Mouse (Mus musculus) lung, embryonic 16.5 days (tissue): ENCODE results near the gene Stxbp2. TPM values are rescaled to one million over a fixed set of nuclear protein-coding genes. Genes with fewer than 3 reads are reported as not detected.

Experiments used
- ATAC-seq: fragments of 200-750 bp; cut with Nextera tagmentation; 2 replicates; pipeline ENCODE4 v1.8.0; 2017; ENCODE audit warnings: low read depth, mild to moderate bottlenecking, moderate library complexity
- H3K27ac ChIP-seq: fragments of 300-500 bp; sonication (generic); 2 replicates; pipeline ENCODE4 v1.5.1; 2014; ENCODE audit warnings: mild to moderate bottlenecking, control low read depth, low read length
- H3K27me3 ChIP-seq: fragments of 300-500 bp; sonication (generic); 2 replicates; pipeline ENCODE4 v1.6.1; 2014; ENCODE audit warnings: low read depth, low read length, mixed read lengths; ENCODE audit not compliant: control insufficient read depth, insufficient read depth
- H3K36me3 ChIP-seq: fragments of 300-500 bp; sonication (generic); 2 replicates; pipeline ENCODE4 v1.6.1; 2014; ENCODE audit warnings: low read length; ENCODE audit not compliant: control insufficient read depth, insufficient read depth
- H3K4me1 ChIP-seq: fragments of 300-500 bp; sonication (generic); replicated peaks from 2 replicates; pipeline ENCODE4 v1.6.1; 2014; ENCODE audit warnings: low read length, mixed read lengths; ENCODE audit not compliant: control insufficient read depth, insufficient read depth
- H3K4me2 ChIP-seq: fragments of 300-500 bp; sonication (generic); 2 replicates; pipeline ENCODE4 v1.6.1; 2014; ENCODE audit warnings: low read depth, low read length, control low read depth
- H3K4me3 ChIP-seq: fragments of 300-500 bp; sonication (generic); 2 replicates; pipeline ENCODE4 v1.5.1; 2014; ENCODE audit warnings: mild to moderate bottlenecking, low read length, control low read depth
- H3K9ac ChIP-seq: fragments of 300-500 bp; sonication (generic); 2 replicates; pipeline ENCODE4 v1.6.1; 2014; ENCODE audit warnings: low read length, control low read depth
- H3K9me3 ChIP-seq: fragments of 300-500 bp; sonication (generic); 2 replicates; pipeline ENCODE4 v1.6.1; 2016; ENCODE audit warnings: low read length; ENCODE audit not compliant: control insufficient read depth
- WGBS: fragments of 180-500 bp; shearing (Covaris S2); extraction: QIAGEN DNeasy Blood & Tissue Kit; methylation state at CpG from one replicate; pipeline ENCODE4 v1.1.7; 2014; 5-methylcytosine and 5-hydroxymethylcytosine counted together
- polyA plus RNA-seq: library from polyadenylated mRNA; unstranded; fragments of >200 nt; fragmentation: Nextera tagmentation; extraction: Ambion mirVana; gene quantifications from 2 replicates; pipeline ENCODE4 v1.2.1, GENCODE M21; 2015

Gene Stxbp2
- polyA plus RNA-seq, 1 experiment from 2014 or later, result 91.6 TPM

DNA sequence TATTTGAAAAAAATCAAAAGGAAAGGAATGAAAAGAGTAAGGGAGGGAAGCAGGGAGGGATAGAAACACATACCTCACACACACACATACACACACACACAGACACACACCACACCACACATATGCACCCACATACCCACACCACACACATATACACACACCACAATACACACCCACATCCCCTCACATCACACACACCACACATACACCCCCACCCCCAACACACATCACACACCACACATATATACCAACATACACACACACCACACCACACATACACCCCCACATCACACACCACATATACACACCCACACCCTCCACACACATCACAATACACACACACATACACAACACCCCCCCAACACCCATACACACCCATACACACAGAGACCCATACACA, 53.8 kb downstream of the Stxbp2 start:
- H3K9ac ChIP-seq, result no peak overlapping the region
- no peak overlapping the region for H3K4me2 ChIP-seq
- H3K4me1 ChIP-seq, result no peaks in the 10 kb centered on the region; the same call in 1 of the 2 replicates
- H3K27me3 ChIP-seq, result no peaks in the 10 kb centered on the region
- H3K27ac ChIP-seq, result no peak overlapping the region
- ATAC-seq, result peak; percentile 36; the same call in 1 of the 2 replicates
- H3K4me3 ChIP-seq, result no peak overlapping the region
- H3K9me3 ChIP-seq, result no peaks in the 10 kb centered on the region
- peaks cover 21% of the 10 kb centered on the region for H3K36me3 ChIP-seq

DNA sequence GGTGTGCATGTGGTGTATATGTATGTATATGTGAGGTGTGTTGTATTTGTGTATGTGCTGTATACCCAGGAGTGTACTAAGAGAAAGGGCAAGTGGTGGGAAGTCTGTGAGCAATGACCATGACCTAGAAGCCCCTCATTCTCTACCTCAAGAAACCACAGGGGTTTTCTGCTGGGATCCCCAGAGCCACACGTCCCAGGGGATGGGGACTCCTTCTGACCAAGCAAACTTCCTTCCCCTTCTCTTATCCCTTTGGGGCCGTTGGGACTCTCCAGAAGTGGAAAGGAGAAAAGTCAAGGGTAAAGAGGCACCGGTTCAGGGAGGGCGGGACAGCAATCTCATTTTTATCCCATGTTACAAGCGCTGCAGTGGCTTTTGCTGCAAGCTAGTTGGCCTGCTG, 54.7 kb downstream of the Stxbp2 start:
- no peaks in the 10 kb centered on the region; the same call in 1 of the 2 replicates for H3K4me1 ChIP-seq

DNA sequence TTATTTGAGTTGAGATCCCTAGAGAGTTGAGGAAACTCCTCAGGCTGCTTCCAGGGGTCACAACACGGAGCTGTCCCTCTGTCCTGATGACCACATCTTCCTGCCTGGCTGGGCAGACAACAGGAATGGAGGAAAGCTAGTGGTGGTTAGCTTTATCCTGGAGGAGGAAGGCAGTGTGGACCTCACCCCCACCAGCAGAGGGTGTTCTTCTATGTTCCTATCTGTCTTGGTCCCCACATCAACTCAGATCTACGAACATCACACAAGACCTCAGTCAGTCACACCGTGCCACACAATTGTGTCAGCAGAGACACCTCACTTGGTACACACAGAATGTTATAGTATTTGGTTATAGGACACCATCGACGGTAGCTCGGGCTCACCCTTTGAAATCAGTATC, 56.8 kb downstream of the Stxbp2 start:
- Histone ChIP-seq H3K27me3 (no peaks in the 10 kb centered on the region), H3K4me3 (no peak overlapping the region), H3K9me3 (no peaks in the 10 kb centered on the region), H3K4me2 (no peak overlapping the region), H3K27ac (no peak overlapping the region), H3K36me3 (peaks cover 1% of the 10 kb centered on the region; the same call in 1 of the 2 replicates), H3K4me1 (no peaks in the 10 kb centered on the region), H3K9ac (no peak overlapping the region)
- WGBS, result 69% methylated on average over 6 of the region's 6 CpGs
- no peak for ATAC-seq

More for the DNA sequence above, 54.7 kb downstream of the Stxbp2 start:
- WGBS, result 59% methylated on average over 5 of the region's 5 CpGs
- no peaks in the 10 kb centered on the region for H3K27me3 ChIP-seq
- H3K9me3 ChIP-seq, result no peaks in the 10 kb centered on the region
- ATAC-seq, result no peak
- H3K36me3 ChIP-seq, result peaks cover 12% of the 10 kb centered on the region
- no peak overlapping the region for H3K27ac ChIP-seq
- no peak overlapping the region for H3K4me2 ChIP-seq
- no peak overlapping the region for H3K9ac ChIP-seq
- H3K4me3 ChIP-seq, result no peak overlapping the region

DNA sequence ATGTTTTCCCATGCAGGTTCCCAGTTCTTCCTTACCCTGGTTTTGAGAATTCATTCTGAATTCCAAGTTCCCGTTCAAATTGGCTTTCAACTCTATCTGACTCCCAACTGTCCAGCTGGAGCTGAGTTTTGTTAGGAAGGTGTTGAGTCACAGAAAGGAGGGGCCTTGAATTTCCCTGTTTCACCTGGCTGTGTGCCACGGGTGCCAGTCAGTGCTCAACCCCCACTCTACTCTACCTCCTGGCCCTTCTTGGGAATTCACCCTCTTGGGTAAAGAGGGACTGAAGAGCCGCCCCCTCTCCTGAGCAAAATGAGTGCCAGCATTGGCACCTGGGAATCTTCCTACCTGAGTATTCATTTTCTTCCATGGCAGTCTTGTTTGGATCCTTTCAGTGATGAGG, 60.0 kb downstream of the Stxbp2 start:
- Histone ChIP-seq H3K9ac (no peak overlapping the region), H3K9me3 (no peaks in the 10 kb centered on the region), H3K27ac (no peak overlapping the region), H3K4me2 (no peak overlapping the region), H3K4me1 (no peaks in the 10 kb centered on the region), H3K4me3 (no peak overlapping the region), H3K36me3 (no peaks in the 10 kb centered on the region), H3K27me3 (no peaks in the 10 kb centered on the region)
- 44% methylated on average over 3 of the region's 3 CpGs for WGBS
- ATAC-seq, result 0 out of 2 replicates have a peak, but pooled peaks have one; percentile 47

Other genes with a start within 250 kb of the Stxbp2 start
- gene Arhgef18, start 237.9 kb upstream of the Stxbp2 start, polyA plus RNA-seq, result 6.9 and 7.6 TPM in 2 replicates
- gene Pex11g, start 163.3 kb upstream of the Stxbp2 start, polyA plus RNA-seq, result 9.5 and 11.1 TPM in 2 replicates
- gene Tex45, start 160.1 kb upstream of the Stxbp2 start, polyA plus RNA-seq, result not detected in 2 replicates
- gene Zfp358, start 137.8 kb upstream of the Stxbp2 start, polyA plus RNA-seq, result 39.1 and 41.8 TPM in 2 replicates
- 48.0 and 53.0 TPM in 2 replicates for gene Mcoln1, start 130.5 kb upstream of the Stxbp2 start, polyA plus RNA-seq
- gene Pnpla6, start 115.6 kb upstream of the Stxbp2 start, polyA plus RNA-seq, result 27.3 and 30.9 TPM in 2 replicates
- gene C330021F23Rik, start 63.0 kb upstream of the Stxbp2 start, polyA plus RNA-seq, result 1.1 and 2.2 TPM in 2 replicates
- 6.9 and 7.7 TPM in 2 replicates for gene Camsap3, start 43.7 kb upstream of the Stxbp2 start, polyA plus RNA-seq
- gene Xab2, start 9.6 kb upstream of the Stxbp2 start, polyA plus RNA-seq, result 56.1 and 56.3 TPM in 2 replicates
- gene Pet100, start 9.4 kb upstream of the Stxbp2 start, polyA plus RNA-seq, result 97.8 and 111 TPM in 2 replicates
- 0.10 and 0.34 TPM in 2 replicates for gene Pcp2, start 5.4 kb upstream of the Stxbp2 start, polyA plus RNA-seq
- gene Retn, start 24.8 kb downstream of the Stxbp2 start, polyA plus RNA-seq, result 0.18 TPM in 1 of 2 replicates, not detected in the other
- 2.8 and 4.2 TPM in 2 replicates for gene Mcemp1, start 34.8 kb downstream of the Stxbp2 start, polyA plus RNA-seq
- 10.0 and 10.6 TPM in 2 replicates for gene Fcor, start 41.4 kb downstream of the Stxbp2 start, polyA plus RNA-seq
- 36.4 and 38.2 TPM in 2 replicates for gene Trappc5, start 45.3 kb downstream of the Stxbp2 start, polyA plus RNA-seq
- gene Fcer2a, start 63.2 kb downstream of the Stxbp2 start, polyA plus RNA-seq, result 0.15 and 0.18 TPM in 2 replicates
- 0.43 and 0.62 TPM in 2 replicates for gene Clec4g, start 89.7 kb downstream of the Stxbp2 start, polyA plus RNA-seq
- 0.30 and 0.47 TPM in 2 replicates for gene Cd209a, start 118.0 kb downstream of the Stxbp2 start, polyA plus RNA-seq
- gene Cd209e, start 223.4 kb downstream of the Stxbp2 start, polyA plus RNA-seq, result not detected in 2 replicates
- not detected in 2 replicates for gene Cd209d, start 247.6 kb downstream of the Stxbp2 start, polyA plus RNA-seq